Mouse (Mus musculus): ENCODE measurements around the gene Gba2. TPM values are rescaled to one million over a fixed set of nuclear protein-coding genes. Genes with fewer than 3 reads are reported as not detected.

Gba2 gene
- polyA plus RNA-seq, 1 experiment from 2014 or later: 8.4 TPM

DNA sequence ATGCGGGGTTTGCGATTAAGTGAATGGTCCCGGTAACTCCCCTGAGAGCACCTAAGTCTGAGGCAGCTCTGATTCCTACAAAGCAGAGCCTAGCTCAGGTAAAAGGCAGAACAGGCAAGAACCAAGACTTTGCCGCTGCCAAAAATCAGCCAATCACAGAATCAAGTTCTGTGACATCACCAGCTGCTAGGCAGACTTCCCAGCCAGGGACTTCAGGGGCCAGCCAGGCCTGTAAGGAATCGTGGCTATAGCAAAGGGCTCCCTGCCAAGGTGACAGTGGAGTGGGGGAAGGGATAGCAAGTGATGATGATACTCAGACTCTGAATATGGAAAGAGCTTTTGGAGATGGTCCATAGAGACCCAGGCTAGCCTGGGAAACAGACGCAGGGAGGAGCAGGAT lies 58.7 kb downstream of the Gba2 start:
- H3K4me2 ChIP-seq (ENCODE audit: low read depth, low read length): peak overlapping the region; percentile 51
- 29% methylated on average over 6 of the region's 6 CpGs for WGBS (ENCODE audit: insufficient replicate concordance)
- no peak overlapping the region for H3K27ac ChIP-seq (ENCODE audit: low read depth)
- no peaks in the 10 kb centered on the region for H3K36me3 ChIP-seq (replicated peaks; ENCODE audit: insufficient read depth, low read length)
- TF ChIP-seq CTCF (IDR thresholded peaks at IDR 0.05; ENCODE audit: low read depth) (no peak), EP300 (IDR thresholded peaks at IDR 0.05; ENCODE audit: low read depth) (no peak)
- peak; percentile 91 for DNase-seq
- no peak overlapping the region for H3K9ac ChIP-seq (replicated peaks)
- H3K4me1 ChIP-seq (ENCODE audit: insufficient read depth): peaks cover 18% of the 10 kb centered on the region
- H3K9me3 ChIP-seq (ENCODE audit: low read length): no peaks in the 10 kb centered on the region
- peak; percentile 52; the same call in 1 of the 2 replicates for ATAC-seq
- H3K4me3 ChIP-seq (ENCODE audit: low read depth, low read length): no peak overlapping the region
- H3K27me3 ChIP-seq (ENCODE audit: insufficient read depth, low read length): peaks cover 46% of the 10 kb centered on the region

- H3K9ac ChIP-seq (replicated peaks): no peak overlapping the region
- no peaks in the 10 kb centered on the region for H3K9me3 ChIP-seq (ENCODE audit: low read length)
- DNase-seq (no peak), ATAC-seq (peak; percentile 32; the same call in 1 of the 2 replicates)
- peaks cover 18% of the 10 kb centered on the region for H3K4me1 ChIP-seq (ENCODE audit: insufficient read depth)
- no peak overlapping the region for H3K27ac ChIP-seq (ENCODE audit: low read depth)
- 47% methylated on average over 10 of the region's 10 CpGs for WGBS (ENCODE audit: insufficient replicate concordance)
- peaks cover 42% of the 10 kb centered on the region for H3K27me3 ChIP-seq (ENCODE audit: insufficient read depth, low read length)
- no peaks in the 10 kb centered on the region for H3K36me3 ChIP-seq (replicated peaks; ENCODE audit: insufficient read depth, low read length)
- peak overlapping the region; percentile 51 for H3K4me2 ChIP-seq (ENCODE audit: low read depth, low read length)
- TF ChIP-seq CTCF (IDR thresholded peaks at IDR 0.05; ENCODE audit: low read depth) (no peak), EP300 (IDR thresholded peaks at IDR 0.05; ENCODE audit: low read depth) (no peak)
- H3K4me3 ChIP-seq (ENCODE audit: low read depth, low read length): no peak overlapping the region
Measured at GRCm38 (mm10) chr4:43519551-43519950, 59.1 kb downstream of the Gba2 start.

Other genes starting within 250 kb of the Gba2 start
- gene Rusc2, start 196.9 kb downstream of the Gba2 start, polyA plus RNA-seq (2015; fragmentation: Nextera tagmentation; extraction: Ambion mirVana): 1.9 and 2.1 TPM in 2 replicates
- gene Fam166b, start 149.7 kb downstream of the Gba2 start, polyA plus RNA-seq (2015; fragmentation: Nextera tagmentation; extraction: Ambion mirVana): 0.14 TPM in 1 of 2 replicates, not detected in the other
- 1.2 TPM in 2 replicates for gene Tesk1, start 136.9 kb downstream of the Gba2 start, polyA plus RNA-seq (2015; fragmentation: Nextera tagmentation; extraction: Ambion mirVana)
- 9.9 and 10.4 TPM in 2 replicates for gene Cd72, start 124.2 kb downstream of the Gba2 start, polyA plus RNA-seq (2015; fragmentation: Nextera tagmentation; extraction: Ambion mirVana)
- gene Sit1, start 95.1 kb downstream of the Gba2 start, polyA plus RNA-seq (2015; fragmentation: Nextera tagmentation; extraction: Ambion mirVana): 0.53 and 0.94 TPM in 2 replicates
- 41.1 and 46.0 TPM in 2 replicates for gene Ccdc107, start 86.0 kb downstream of the Gba2 start, polyA plus RNA-seq (2015; fragmentation: Nextera tagmentation; extraction: Ambion mirVana)
- gene Arhgef39, start 79.2 kb downstream of the Gba2 start, polyA plus RNA-seq (2015; fragmentation: Nextera tagmentation; extraction: Ambion mirVana): 14.2 and 15.2 TPM in 2 replicates
- 0.95 and 1.1 TPM in 2 replicates for gene Car9, start 71.9 kb downstream of the Gba2 start, polyA plus RNA-seq (2015; fragmentation: Nextera tagmentation; extraction: Ambion mirVana)
- 17.3 and 58.9 TPM in 2 replicates for gene Tpm2, start 55.1 kb downstream of the Gba2 start, polyA plus RNA-seq (2015; fragmentation: Nextera tagmentation; extraction: Ambion mirVana)
- 36.2 and 41.2 TPM in 2 replicates for gene Creb3, start 16.5 kb downstream of the Gba2 start, polyA plus RNA-seq (2015; fragmentation: Nextera tagmentation; extraction: Ambion mirVana)
- gene Tln1, start 16.2 kb downstream of the Gba2 start, polyA plus RNA-seq (2015; fragmentation: Nextera tagmentation; extraction: Ambion mirVana): 30.0 and 34.2 TPM in 2 replicates
- 6.3 and 7.3 TPM in 2 replicates for gene Rgp1, start 158 bp downstream of the Gba2 start, polyA plus RNA-seq (2015; fragmentation: Nextera tagmentation; extraction: Ambion mirVana)
- 0.96 TPM in 1 of 2 replicates, not detected in the other for gene Msmp, start 5.6 kb upstream of the Gba2 start, polyA plus RNA-seq (2015; fragmentation: Nextera tagmentation; extraction: Ambion mirVana)
- 0.54 and 0.82 TPM in 2 replicates for gene Npr2, start 53.1 kb upstream of the Gba2 start, polyA plus RNA-seq (2015; fragmentation: Nextera tagmentation; extraction: Ambion mirVana)
- gene Spag8, start 74.7 kb upstream of the Gba2 start, polyA plus RNA-seq (2015; fragmentation: Nextera tagmentation; extraction: Ambion mirVana): not detected in 2 replicates
- gene Hint2, start 77.6 kb upstream of the Gba2 start, polyA plus RNA-seq (2015; fragmentation: Nextera tagmentation; extraction: Ambion mirVana): 159 and 186 TPM in 2 replicates
- gene Tmem8b, start 90.1 kb upstream of the Gba2 start, polyA plus RNA-seq (2015; fragmentation: Nextera tagmentation; extraction: Ambion mirVana): 0.29 and 0.33 TPM in 2 replicates
- 1.7 and 1.8 TPM in 2 replicates for gene Fam221b, start 90.3 kb upstream of the Gba2 start, polyA plus RNA-seq (2015; fragmentation: Nextera tagmentation; extraction: Ambion mirVana)
- gene Olfr70, start 121.9 kb upstream of the Gba2 start, polyA plus RNA-seq (2015; fragmentation: Nextera tagmentation; extraction: Ambion mirVana): not detected in 2 replicates
- not detected in 2 replicates for gene Olfr71, start 131.4 kb upstream of the Gba2 start, polyA plus RNA-seq (2015; fragmentation: Nextera tagmentation; extraction: Ambion mirVana)
- 0.40 and 0.50 TPM in 2 replicates for gene Hrct1, start 148.3 kb upstream of the Gba2 start, polyA plus RNA-seq (2015; fragmentation: Nextera tagmentation; extraction: Ambion mirVana)
- 0.07 and 0.13 TPM in 2 replicates for gene Spaar, start 151.2 kb upstream of the Gba2 start, polyA plus RNA-seq (2015; fragmentation: Nextera tagmentation; extraction: Ambion mirVana)
- not detected in 2 replicates for gene Olfr159, start 192.1 kb upstream of the Gba2 start, polyA plus RNA-seq (2015; fragmentation: Nextera tagmentation; extraction: Ambion mirVana)
- not detected in 2 replicates for gene Olfr156, start 245.0 kb upstream of the Gba2 start, polyA plus RNA-seq (2015; fragmentation: Nextera tagmentation; extraction: Ambion mirVana)